Mouse (Mus musculus): ENCODE results near the gene Actr1b.

- TF ChIP-seq CTCF (IDR thresholded peaks at IDR 0.05; ENCODE audit: borderline replicate concordance, extremely low read depth, insufficient read depth, insufficient read length) = peak; percentile 33; the same call in 1 of the 2 replicates
- TF ChIP-seq POLR2A (IDR thresholded peaks at IDR 0.05; ENCODE audit: borderline replicate concordance, extremely low read depth, insufficient read depth, insufficient read length, poor library complexity, severe bottlenecking) = no peak
These were observed 49.8 kb downstream of the Actr1b start for GRCm38 (mm10) chr1:36664457-36664856.
